Mouse (Mus musculus) cerebellum, adult 2 months (tissue): ENCODE measurements at regions not wholly inside any gene's neighbourhood (a gene's known extent, or its start where the extent isn't known, plus 50 kb on each side); places are given as distances from the start of the nearest gene placed in this dataset.

Experiments used
- CTCF ChIP-seq: fragments of 200-500 bp; IDR thresholded peaks from 2 replicates; pipeline ENCODE4 v1.5.1; 2011; ENCODE audit warnings: low read depth, mild to moderate bottlenecking, control low read depth, low read length, moderate library complexity, borderline replicate concordance; ENCODE audit not compliant: insufficient read depth
- POLR2A ChIP-seq: fragments of 200-500 bp; IDR thresholded peaks from 2 replicates; pipeline ENCODE4 v1.6.1; 2011; ENCODE audit warnings: low read length, control low read depth, borderline replicate concordance; ENCODE audit not compliant: insufficient read depth

DNA sequence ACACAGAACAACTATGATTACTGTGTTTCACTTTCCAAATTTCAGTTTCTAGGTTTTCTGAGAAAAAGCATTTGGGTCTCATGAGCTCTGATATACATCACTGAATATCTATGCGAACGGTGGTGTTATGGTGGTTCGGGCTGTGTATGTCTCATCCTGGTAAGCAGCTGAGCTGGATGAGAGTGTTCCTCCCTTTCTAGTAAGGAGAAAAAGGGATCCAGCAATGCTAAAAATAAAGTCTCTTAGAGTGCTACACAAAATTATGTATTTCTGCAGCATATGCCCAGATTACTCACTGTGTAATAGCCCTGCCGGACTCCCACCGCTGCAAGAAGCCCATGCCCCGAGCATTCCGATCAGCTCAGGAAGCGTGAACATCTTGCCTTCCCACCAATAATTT lies 173.4 kb upstream of the Ppargc1a start:
- TF ChIP-seq CTCF: no peak
- no peak for TF ChIP-seq POLR2A
